Comparison of ENCODE assay signal across 36 mouse cellular contexts in the genomic region with DNA sequence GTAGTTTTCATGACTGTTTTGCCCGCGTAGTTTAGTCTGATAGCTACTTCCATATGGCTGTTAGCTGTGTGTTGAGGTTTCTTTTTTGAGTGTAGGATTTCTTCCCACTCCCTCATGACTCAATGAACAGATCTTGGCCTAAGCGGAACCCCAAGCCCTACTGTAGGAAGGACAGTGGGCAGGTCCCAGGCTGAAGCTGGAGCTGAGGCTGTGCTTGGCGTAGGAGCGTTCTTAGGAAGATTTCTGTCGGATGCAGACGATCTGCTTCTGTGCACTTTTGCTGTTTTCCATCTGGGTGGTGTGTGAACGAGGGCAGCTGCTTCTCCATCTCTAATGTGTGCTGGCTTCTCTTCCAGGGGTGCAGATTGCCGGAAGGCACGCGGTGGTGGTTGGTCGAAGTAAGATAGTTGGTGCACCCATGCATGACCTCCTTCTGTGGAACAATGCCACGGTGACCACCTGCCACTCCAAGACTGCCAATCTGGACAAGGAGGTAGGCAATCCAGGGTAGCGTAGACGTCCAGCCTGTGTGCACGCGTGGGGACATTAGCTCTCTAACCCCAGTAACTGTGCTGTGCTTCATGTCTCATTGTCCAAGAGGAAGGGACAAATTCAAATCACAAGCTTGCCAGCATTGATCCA. TPM values are rescaled to one million over a fixed set of nuclear protein-coding genes. Genes with fewer than 3 reads are reported as not detected.
DNase-seq lines count a peak whose midpoint lies in the region; ATAC-seq and TF ChIP-seq lines count a peak whose summit lies in the region.
"Had no signal": no experiment of that assay in that cellular context is flagged by ENCODE, and none has a peak within 500 bp of the region (broad histone marks: within the 10 kb centered on the region; RNA-seq: fewer than 3 reads in every experiment).

No protein-coding gene starts in this region.

- no peak overlapping the region for H3K4me3 ChIP-seq in hindbrain, embryonic 13.5 days
- no peak overlapping the region for H3K4me3 ChIP-seq in hindbrain, embryonic 14.5 days (replicated peaks; ENCODE audit: low read length)
- no peak overlapping the region for H3K4me3 ChIP-seq in left cerebral cortex, adult 2 months
- H3K4me3 ChIP-seq: liver, embryonic 12.5 days; midbrain, embryonic 10.5 days; myocyte; neural tube, embryonic 13.5 days had no signal

- H3K36me3 ChIP-seq in hindbrain, embryonic 13.5 days = peaks cover 13% of the 10 kb centered on the region
- peaks cover 13% of the 10 kb centered on the region; the same call in 1 of the 2 replicates for H3K36me3 ChIP-seq in hindbrain, embryonic 14.5 days (replicated peaks; ENCODE audit: control insufficient read depth, insufficient read depth)

- H3K27ac ChIP-seq in hindbrain, embryonic 13.5 days = 0 out of 2 replicates have a peak overlapping the region, but pooled peaks have one; percentile 25
- H3K27ac ChIP-seq in hindbrain, embryonic 14.5 days = no peak overlapping the region
- peak overlapping the region; percentile 12; the same call in 1 of the 2 replicates for H3K27ac ChIP-seq in left cerebral cortex, adult 2 months
- H3K27ac ChIP-seq: liver, embryonic 12.5 days; midbrain, embryonic 10.5 days; neural tube, embryonic 13.5 days; stomach, postnatal 0 days had no signal

- intact Hi-C loops in left cerebral cortex, adult 2 months (cut with DNase I) = loop anchor here (5.0 kb wide), 1 partner anchor 45 kb away; no protein-coding TSS in a partner anchor
- intact Hi-C loops in left cerebral cortex, postnatal 10 days (cut with DNase I) = no loop called here

- no peak for TF ChIP-seq CTCF in left cerebral cortex, adult 2 months (IDR thresholded peaks at IDR 0.05)
- no peak for TF ChIP-seq CTCF in brain, embryonic 14.5 days (IDR thresholded peaks at IDR 0.05; ENCODE audit: borderline replicate concordance, extremely low read depth, insufficient read depth, insufficient read length)

- H3K27me3 ChIP-seq in hindbrain, embryonic 13.5 days = no peaks in the 10 kb centered on the region
- H3K27me3 ChIP-seq in hindbrain, embryonic 14.5 days (ENCODE audit: control insufficient read depth, insufficient read depth, low read length) = no peaks in the 10 kb centered on the region
- H3K27me3 ChIP-seq: CH12.LX; liver, embryonic 12.5 days; neural tube, embryonic 13.5 days; Patski had no signal

- no peaks in the 10 kb centered on the region for H3K9me3 ChIP-seq in hindbrain, embryonic 13.5 days
- no peaks in the 10 kb centered on the region for H3K9me3 ChIP-seq in hindbrain, embryonic 14.5 days (ENCODE audit: control insufficient read depth, low read length)
- H3K9me3 ChIP-seq: G1E; liver, embryonic 12.5 days; midbrain, embryonic 10.5 days; neural tube, embryonic 13.5 days had no signal

- TF ChIP-seq POLR2A in brain, embryonic 14.5 days (IDR thresholded peaks at IDR 0.05; ENCODE audit: borderline replicate concordance, extremely low read depth, insufficient read depth, insufficient read length, poor library complexity, severe bottlenecking) = no peak

- no peak overlapping the region for H3K4me2 ChIP-seq in hindbrain, embryonic 13.5 days
- H3K4me2 ChIP-seq in hindbrain, embryonic 14.5 days (replicated peaks) = no peak overlapping the region
- H3K4me2 ChIP-seq: liver, embryonic 12.5 days; neural tube, embryonic 13.5 days had no signal

- no peak overlapping the region for H3K9ac ChIP-seq in hindbrain, embryonic 13.5 days
- no peak overlapping the region for H3K9ac ChIP-seq in hindbrain, embryonic 14.5 days
- H3K9ac ChIP-seq: forebrain, postnatal 0 days; liver, embryonic 12.5 days; neural tube, embryonic 13.5 days had no signal

- H3K4me1 ChIP-seq in hindbrain, embryonic 13.5 days (replicated peaks) = peaks cover 14% of the 10 kb centered on the region
- peaks cover 5% of the 10 kb centered on the region; the same call in 1 of the 2 replicates for H3K4me1 ChIP-seq in hindbrain, embryonic 14.5 days (replicated peaks; ENCODE audit: control insufficient read depth, insufficient read depth, low read length)
- H3K4me1 ChIP-seq: liver, embryonic 12.5 days had no signal

- no peak for ATAC-seq in cerebellum, adult (ENCODE audit: insufficient number of reproducible peaks, low FRiP score, low TSS enrichment)
- ATAC-seq in hindbrain, embryonic 13.5 days (ENCODE audit: low FRiP score) = peak; percentile 39; the same call in 1 of the 2 replicates
- no peak for ATAC-seq in hindbrain, embryonic 14.5 days (ENCODE audit: low FRiP score)
- ATAC-seq: midbrain, embryonic 16.5 days; Patski had no signal

- peak; percentile 30 to 50 for DNase-seq in cerebellum, postnatal 25 days
- DNase-seq in hindbrain, embryonic 14.5 days (ENCODE audit: low spot score) = no peak
- no peak for DNase-seq in left cerebral cortex, adult 2 months (ENCODE audit: extremely low spot score in 1 of 2, low spot score in 2 of 2)
- DNase-seq in left cerebral cortex, postnatal 10 days (ENCODE audit: extremely low spot score in 1 of 2, low spot score in 2 of 2) = no peak
- peak; percentile 15 for DNase-seq in brain, embryonic 14.5 days (ENCODE audit: low read depth)
- DNase-seq: B cell, adult 2 months; forebrain, postnatal 0 days; gastrocnemius, postnatal 36 days; kidney, adult 9 months; kidney, postnatal 14 days; lung, adult 18-20 months; lung, postnatal 10 days; thymus, adult 2 months; thymus, postnatal 4 days had no signal

- 78% methylated on average over 17 of the region's 17 CpGs for WGBS in hindbrain, embryonic 13.5 days
- 70% methylated on average over 17 of the region's 17 CpGs for WGBS in hindbrain, embryonic 14.5 days

RNA-seq across cellular contexts. Expression of a gene that starts 27.6 kb away (rescaled TPM):
- polyA plus RNA-seq in hindbrain, embryonic 13.5 days (2015; fragmentation: Nextera tagmentation; extraction: Ambion mirVana) = 26.3 and 27.1 TPM in 2 replicates
- 30.5 and 37.2 TPM in 2 replicates for polyA plus RNA-seq in hindbrain, embryonic 14.5 days (2014; fragmentation: Nextera tagmentation; extraction: Ambion mirVana)
- total RNA-seq in left cerebral cortex, adult 2 months (2021) = 10 to 100 TPM; 40.0 to 40.3 TPM
- 10 to 100 TPM; 34.1 to 36.9 TPM for total RNA-seq in left cerebral cortex, postnatal 10 days (2021)
- polyA plus RNA-seq in brain, embryonic 14.5 days (2012; rRNA removed) = 27.9 and 30.9 TPM in 2 replicates

RNA-seq across cellular contexts. Expression of a gene that starts 36.1 kb away (rescaled TPM):
- 0.08 TPM in 1 of 2 replicates, not detected in the other for polyA plus RNA-seq in hindbrain, embryonic 13.5 days (2015; fragmentation: Nextera tagmentation; extraction: Ambion mirVana)
- 0.09 TPM in 1 of 2 replicates, not detected in the other for polyA plus RNA-seq in hindbrain, embryonic 14.5 days (2014; fragmentation: Nextera tagmentation; extraction: Ambion mirVana)
- not detected for total RNA-seq in left cerebral cortex, adult 2 months (2021)
- not detected for total RNA-seq in left cerebral cortex, postnatal 10 days (2021)
- polyA plus RNA-seq in brain, embryonic 14.5 days (2012; rRNA removed) = 0.04 TPM in 1 of 2 replicates, not detected in the other
- total RNA-seq: adrenal gland, adult 18-20 months; adrenal gland, postnatal 36 days; forebrain, postnatal 0 days; gastrocnemius, adult 18-20 months; gastrocnemius, postnatal 36 days; heart, adult 8-10 months; hematopoietic stem cell, adult 5-6 weeks; layer of hippocampus, adult 18-20 months; layer of hippocampus, postnatal 25 days had no signal
- polyA plus RNA-seq: forebrain, postnatal 0 days; heart, embryonic 16.5 days; intestine, embryonic 14.5 days; limb, embryonic 11.5 days; liver, embryonic 12.5 days; midbrain, embryonic 10.5 days; midbrain, embryonic 16.5 days; myocyte; neural tube, embryonic 13.5 days; Patski; small intestine, adult 2 months; stomach, postnatal 0 days; thymus, adult 2 months had no signal

RNA-seq across cellular contexts. Expression of a gene that starts 42.0 kb away (rescaled TPM):
- 7.4 and 7.9 TPM in 2 replicates for polyA plus RNA-seq in hindbrain, embryonic 13.5 days (2015; fragmentation: Nextera tagmentation; extraction: Ambion mirVana)
- polyA plus RNA-seq in hindbrain, embryonic 14.5 days (2014; fragmentation: Nextera tagmentation; extraction: Ambion mirVana) = 11.8 and 12.1 TPM in 2 replicates
- 10 to 100 TPM; 85.4 to 93.5 TPM for total RNA-seq in left cerebral cortex, adult 2 months (2021)
- total RNA-seq in left cerebral cortex, postnatal 10 days (2021) = 10 to 100 TPM; 77.9 to 81.6 TPM
- 4.2 and 8.5 TPM in 2 replicates for polyA plus RNA-seq in brain, embryonic 14.5 days (2012; rRNA removed)

Comparison
In these comparisons a context has a peak if more than half of its experiments do, and no peak if none do; other contexts are left out.
1. DNase-seq: peak in cerebellum, postnatal 25 days (2 of 2) and brain, embryonic 14.5 days (single experiment); none in hindbrain, embryonic 14.5 days (single experiment), left cerebral cortex, adult 2 months (0 of 2) and left cerebral cortex, postnatal 10 days (0 of 2).